Mouse (Mus musculus) gastrocnemius, adult 18-20 months (tissue): ENCODE results near the gene Gfra4. TPM values are rescaled to one million over a fixed set of nuclear protein-coding genes. Genes with fewer than 3 reads are reported as not detected.
A peak's percentile ranks its signal among the peaks of the same experiment; 100 is the strongest.

Source experiments
- DNase-seq: peaks from one replicate; pipeline ENCODE4 v3.0.0; 2021; ENCODE audit warnings: low spot score
- long read RNA-seq, 2 experiments: library from polyadenylated mRNA; stranded (forward); transcript quantifications; one replicate each; pipeline ENCODE4 v2.0.0; 2021
- total RNA-seq, 2 experiments: library from RNA; stranded (reverse); gene quantifications; 2 replicates each; pipeline ENCODE4 v1.2.3; 2021

Gene Gfra4
- total RNA-seq = 1 to 10 TPM; 1.8 to 1.9 TPM
- long read RNA-seq, experiment 1, partial matches to known transcripts = 0 of 1 reads
- long read RNA-seq, experiment 1, other reads (novel, unspliced or antisense) = 1 of 1 reads
- long read RNA-seq, experiment 2, partial matches to known transcripts = 1 of 2 reads
- long read RNA-seq, experiment 2, other reads (novel, unspliced or antisense) = 0 of 2 reads

DNA sequence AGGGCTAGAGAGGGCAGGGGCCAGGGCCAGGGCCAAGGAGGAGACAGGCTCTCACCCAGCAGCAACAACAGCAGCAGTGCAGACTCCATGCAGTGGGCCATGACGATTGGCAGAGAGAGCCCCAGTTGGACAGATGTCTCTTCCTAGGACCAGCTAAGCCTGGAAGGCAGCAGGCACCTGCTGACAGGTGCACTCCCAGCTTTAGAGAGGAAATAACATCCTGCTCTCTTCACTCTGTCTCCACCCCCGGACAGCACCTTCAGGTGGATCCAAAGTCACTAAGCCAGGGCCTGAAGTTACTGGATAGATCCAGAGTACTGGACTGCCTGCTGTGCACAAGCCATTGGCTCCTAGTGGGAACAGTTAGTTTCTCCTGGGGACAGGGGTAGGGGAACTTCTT is at the start of gene Gfra4:
Gene Gfra4, minus strand, starts transcription at position 101 of the 400 bp plus-strand sequence.
- no peak for DNase-seq

DNA sequence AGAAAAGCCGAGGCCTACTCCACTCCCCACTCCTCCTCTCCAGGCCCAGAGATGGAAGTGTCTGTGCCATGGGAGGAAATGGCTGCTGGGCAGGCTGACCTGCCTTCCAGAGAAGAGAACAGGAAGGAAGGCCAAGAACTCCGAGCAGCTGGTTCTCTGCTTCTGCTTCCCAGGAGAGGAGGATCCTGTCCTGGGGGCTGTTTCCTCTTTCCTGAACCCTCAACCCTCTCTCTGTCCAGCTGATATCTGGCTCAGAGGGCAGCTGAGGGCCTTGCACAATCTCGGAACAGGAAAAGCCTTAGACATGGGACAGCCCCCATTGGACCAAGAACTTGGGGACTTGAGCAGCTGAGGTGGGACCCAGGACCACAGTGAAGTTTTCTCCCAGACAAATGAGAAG is 48.0 kb upstream of the Gfra4 start:
- peak; percentile 27 for DNase-seq

DNA sequence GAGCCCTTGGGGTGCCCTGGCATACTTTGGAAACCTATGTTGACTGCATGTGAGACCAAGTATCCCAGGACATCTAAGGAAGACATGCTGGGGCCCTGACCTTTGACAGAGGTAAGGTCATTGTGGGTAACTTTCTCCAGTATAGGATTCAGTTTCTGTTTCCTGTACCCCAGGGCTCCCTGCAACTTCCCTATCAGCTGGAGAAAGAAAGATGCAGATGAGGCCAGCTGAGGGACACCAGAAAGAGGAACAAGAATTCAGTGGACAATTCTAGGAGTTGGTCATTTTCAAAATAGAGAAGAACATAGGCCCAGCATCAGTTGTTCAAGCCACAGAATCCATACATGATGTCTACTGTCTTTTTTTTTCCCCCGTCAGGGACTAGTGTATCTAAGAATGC is 46.7 kb upstream of the Gfra4 start:
- DNase-seq = no peak

DNA sequence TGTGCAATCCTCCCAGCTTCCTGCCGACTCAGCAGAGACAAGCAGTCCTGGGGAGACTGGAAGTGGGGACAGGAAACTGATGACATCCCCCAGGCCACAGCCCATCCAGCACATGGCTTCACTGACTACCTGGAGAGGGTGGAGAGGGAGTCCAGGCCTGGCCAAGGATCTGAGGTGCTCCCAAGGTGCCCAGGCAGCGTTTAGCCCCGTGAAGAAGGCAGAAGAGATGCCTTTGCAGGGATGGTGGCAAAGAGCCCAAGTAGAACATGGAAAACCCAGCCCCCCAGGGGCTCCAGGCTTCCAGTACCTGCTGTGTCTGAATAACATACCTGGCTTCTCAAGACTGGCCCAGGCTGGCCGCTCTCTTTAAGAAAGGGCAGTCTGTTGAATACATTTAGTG is 45.7 kb upstream of the Gfra4 start:
- no peak for DNase-seq

DNA sequence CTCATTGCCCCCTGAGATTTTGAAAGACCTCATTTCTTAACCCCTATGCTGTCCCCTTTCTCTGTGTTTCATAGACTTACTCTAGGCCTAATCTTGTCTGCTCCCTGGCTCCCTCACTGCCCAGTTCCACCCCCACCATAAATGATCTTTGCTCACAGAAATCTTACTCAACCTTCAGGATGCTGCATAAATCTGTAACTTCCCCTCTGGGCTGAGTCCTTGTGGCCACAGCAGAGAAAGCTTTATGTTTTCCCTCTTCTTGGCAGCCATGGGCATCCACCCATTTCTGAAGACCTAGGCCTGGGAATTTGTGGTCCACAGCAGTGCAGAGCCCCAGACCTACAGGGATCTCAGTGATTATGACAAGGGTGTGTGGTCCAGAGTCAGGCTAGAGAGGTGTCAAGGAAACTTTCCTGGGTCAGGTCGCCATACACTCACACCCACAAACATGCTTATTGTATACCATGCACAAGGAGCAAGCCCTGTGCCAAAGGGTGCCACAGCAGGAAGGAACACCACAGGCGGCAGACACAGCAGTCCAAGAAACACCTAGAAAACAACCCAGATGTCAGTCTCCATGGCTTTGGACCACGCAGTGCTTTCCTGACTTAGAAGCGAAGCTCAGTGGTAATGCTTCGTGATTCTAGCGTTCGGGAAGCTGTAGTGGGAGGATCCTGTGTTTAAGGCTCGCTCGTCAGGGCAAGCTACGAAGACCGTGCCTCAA is 43.9 kb upstream of the Gfra4 start, which contains the start of gene Siglec1:
Gene Siglec1, minus strand, starts transcription at position 99 of the 724 bp plus-strand sequence.
- no peak for DNase-seq

DNA sequence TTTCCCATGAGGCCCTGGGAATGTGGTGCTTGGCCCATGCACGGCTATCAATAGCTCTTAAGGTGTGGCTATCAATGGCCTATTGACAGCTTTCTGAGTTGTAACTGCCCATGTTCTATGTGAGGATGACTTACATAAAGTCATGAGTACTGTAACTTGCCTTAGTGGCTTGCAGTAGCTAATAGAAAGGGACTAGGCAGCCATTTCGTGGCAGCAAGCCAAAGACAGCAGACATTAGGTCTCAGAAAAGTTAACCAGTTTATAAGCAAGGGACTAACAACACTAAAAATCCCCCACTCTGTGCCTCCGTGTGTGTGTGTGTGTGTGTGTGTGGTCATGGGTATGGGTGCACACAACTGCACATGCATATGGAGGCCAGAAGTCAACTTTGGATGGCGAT is 41.3 kb upstream of the Gfra4 start:
- DNase-seq = no peak

DNA sequence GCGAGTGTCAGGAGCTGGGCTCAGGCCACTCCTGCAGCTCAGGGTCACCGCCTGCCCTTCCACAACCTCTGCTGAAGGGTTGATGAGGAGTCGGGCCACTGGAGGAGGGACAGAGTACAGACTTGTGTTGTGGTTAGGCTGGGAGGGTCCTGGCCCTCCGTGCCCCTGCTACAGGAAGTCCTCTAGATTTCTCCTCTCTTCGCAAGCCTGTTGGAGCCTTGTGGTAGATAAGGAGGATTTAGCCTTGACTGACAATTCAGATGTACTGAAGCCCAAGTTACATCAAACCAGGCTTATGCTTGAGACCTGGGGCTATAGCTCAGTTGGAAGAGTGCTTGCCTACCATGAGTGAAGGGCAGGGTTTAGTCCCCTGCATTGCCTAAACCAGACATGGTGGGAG is 37.6 kb upstream of the Gfra4 start:
- DNase-seq = no peak

DNA sequence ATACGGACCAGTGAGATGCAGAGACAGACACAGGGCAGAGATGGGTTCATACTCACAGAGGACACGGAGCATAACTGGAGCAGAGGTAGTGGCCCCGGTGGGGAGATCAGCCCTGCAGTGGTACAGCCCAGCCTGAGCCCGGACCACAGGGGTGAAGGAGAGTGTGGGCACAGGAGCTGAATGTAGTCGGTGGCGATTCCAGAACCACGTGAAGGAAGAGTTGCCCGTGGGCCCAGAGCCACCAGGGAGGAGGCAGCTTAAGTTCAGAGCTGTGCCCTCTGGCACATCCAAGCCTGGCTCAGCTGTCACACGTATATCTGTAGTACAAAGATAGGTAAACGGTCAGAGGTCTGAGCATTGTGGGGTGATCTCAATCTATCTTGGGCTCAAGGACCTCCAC is 29.6 kb upstream of the Gfra4 start:
- no peak for DNase-seq

DNA sequence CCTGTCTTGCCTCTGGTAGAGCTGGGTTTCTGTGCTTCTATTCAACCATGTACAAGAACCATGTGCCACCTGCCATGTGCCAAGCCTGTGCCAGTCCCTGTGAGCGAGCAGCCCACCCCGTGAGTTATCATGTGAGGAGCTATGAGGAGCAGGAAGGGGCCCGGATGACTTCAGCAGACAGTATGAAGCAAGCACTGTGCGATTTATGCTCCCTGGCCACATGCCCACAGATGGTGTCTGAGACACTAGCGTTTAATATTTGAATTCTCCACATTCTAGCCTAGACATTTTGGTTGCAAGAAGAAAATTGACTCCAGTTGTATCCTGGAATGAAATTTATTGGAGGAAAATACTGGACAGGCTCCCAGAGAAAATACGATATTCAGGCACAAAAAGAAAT is 24.6 kb upstream of the Gfra4 start:
- DNase-seq = peak; percentile 29

DNA sequence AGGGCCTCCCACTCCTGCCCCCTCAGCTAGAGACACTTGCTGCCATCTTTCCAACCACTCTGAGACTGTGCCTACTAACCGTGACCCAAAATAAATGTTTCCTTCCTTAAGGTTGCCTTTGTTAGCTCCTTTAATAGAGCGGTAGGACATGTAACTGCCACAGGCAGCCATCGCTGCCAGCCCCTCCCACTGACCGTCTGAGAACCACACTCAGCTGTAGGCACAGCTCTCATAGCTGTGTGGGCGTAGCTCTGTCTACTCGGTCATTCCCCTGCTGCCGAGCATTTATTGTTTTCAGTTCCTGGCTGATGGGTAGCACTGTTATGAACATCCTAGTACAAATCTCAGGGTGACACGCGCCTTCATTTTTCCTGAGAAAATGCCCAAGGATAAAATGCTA is 23.5 kb upstream of the Gfra4 start:
- DNase-seq = no peak

DNA sequence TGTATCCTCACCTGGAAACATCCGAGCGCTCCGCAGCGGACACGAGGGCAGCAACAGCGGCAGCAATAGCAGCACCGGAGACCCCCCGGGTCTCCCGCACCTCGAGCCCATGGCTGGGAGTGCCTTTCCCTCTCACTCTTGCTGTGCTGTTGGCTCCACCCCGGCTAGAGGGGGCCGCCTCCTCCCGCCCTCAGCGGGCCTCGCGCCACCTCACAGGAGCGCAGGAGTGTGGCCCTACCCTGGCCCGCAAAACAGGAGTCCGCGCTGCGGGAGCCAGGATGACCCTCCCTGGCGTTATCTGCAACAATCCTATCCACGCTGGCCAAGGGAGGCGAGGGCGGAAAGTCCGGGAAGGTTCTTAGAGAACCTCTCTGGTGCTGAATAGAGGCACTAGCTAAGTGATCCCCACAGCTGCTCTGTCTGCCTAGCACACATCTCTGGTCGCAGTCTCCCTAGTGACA is 20.5 kb upstream of the Gfra4 start, which contains the start of gene Adam33:
Gene Adam33, minus strand, starts transcription at position 411 of the 461 bp plus-strand sequence.
- DNase-seq = peak; percentile 37

DNA sequence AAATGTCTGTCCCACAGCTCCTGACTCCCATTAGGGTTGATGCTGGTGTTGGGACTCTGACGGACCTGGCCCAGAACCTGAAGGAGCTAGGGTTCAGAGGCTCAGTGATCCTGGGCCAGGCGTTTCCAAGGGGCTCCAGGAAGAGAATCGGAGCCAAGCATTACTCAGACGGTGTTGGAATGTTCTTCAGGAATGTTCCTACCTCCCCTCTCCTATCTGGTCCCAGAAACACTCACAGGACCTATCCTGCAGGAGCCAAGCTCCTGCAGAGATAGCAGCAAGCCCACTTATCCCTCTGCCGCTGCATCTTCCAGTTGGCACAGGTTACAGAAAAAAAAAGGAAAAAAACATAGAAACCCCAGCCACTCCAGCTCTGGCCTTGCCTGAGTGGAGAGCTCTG is 18.7 kb upstream of the Gfra4 start:
- DNase-seq = peak; percentile 42

DNA sequence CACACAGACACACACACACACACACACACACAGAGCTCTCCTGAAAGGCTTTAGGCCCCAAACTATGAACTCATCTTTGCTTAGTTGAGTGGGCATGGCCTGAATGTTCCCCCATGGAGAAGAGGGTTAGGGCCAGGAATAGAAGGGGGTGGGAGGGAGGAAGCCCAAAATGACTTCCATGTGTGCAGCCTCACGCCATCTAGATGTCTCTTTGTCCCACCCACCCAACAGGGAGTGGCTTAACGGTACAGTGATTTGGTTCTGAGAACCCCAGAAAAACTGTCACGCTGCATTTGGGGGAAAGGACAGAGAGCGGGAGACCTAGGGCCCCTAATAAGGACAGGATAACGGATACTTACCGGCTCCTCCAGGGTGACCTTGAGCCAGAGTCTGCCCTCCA is 17.9 kb upstream of the Gfra4 start:
- DNase-seq = no peak

DNA sequence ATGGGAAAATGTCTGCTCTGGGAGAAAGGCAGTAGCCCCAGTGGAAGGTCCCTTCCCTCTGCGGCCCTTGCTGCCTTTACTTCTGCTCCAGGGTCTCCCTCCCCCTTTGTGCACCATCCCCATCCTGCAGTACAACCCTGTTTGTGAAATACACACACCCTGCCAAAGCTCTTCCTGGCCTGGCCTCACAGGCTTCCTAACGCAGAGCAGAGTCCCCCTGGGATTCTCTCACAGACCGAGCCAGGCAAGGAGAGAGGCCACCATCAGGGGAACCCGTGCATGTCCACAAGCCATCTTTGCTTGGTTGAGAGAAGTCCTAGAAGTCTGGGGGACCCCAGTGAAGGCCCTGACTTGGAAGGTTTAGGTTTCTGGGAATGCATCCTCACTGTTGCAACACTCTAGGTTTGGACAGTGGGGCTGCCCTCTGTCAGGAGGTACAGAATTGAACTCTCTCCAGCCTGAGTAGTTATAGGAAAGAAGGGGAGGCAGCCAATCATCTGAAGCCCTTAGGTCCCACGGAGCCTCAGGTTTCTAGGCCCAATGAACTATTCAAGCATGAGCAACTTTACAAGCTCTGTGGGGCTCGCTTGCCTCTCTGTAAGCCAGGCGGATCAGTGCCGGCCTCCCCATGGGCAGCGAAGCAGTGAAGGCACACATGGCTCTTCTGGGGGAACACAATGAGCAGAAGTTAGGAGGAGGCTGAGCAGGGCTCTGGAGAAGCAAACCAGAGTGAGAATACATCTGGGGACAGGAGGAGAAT is 17.1 kb upstream of the Gfra4 start:
- DNase-seq = peak; percentile 64

DNA sequence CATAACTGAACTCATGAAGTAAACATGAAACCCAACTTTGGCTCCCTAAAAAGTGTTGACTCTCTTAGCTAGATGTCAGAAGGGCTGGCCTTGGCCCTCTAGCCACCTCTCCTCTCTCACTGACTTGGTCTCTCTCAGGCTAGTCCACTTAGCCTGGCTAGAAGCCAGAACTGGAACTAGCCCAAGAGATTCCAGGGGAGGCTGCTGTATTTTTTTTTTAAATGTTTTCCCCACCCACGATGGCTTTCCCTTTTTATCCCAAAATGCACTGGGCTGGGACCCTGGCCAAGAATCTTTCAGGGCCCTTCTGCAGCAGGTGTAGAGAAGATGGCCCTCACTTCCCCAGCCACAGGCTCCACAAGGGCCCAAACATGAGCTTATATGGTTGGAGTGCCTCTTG is 16.5 kb upstream of the Gfra4 start:
- peak; percentile 86 for DNase-seq

DNA sequence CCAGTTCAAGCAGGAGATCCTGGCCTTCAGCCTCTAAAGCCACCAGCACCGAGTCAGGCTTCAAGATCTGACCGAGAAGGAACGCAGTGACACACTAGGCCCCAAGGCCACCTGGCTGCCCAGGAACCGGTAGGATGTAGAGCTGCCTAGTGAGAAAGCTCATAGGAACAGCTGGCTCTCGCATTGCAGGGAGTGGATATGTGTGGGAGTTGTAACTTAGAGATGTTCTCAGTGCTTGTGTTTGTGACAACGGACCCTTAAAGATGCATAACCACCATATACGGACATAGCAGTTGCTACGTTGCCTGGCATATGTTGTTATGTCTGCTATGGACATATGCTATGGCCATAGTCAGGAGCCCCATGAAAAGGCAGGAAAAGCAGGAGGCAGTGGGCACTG is 15.8 kb upstream of the Gfra4 start:
- DNase-seq = no peak

DNA sequence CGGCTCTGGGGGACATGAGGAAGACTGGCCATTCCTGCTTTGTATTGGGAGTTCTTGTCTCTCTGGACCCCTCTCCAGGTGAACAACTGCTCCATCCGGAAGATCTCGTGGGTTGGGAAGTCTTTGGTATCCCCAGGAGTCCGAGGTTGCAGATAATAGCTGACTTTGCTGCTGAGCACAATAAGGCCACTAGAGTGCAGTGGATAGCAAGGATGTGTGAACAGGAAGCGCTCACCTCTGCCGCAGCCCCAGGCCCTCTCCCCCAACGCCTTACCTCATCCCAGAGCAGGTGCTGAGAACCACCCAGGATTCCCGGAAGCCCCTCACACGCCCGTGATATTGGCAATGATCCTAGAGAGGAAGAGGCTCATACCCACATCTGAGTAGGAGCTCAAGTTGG is 13.3 kb upstream of the Gfra4 start:
- no peak for DNase-seq

DNA sequence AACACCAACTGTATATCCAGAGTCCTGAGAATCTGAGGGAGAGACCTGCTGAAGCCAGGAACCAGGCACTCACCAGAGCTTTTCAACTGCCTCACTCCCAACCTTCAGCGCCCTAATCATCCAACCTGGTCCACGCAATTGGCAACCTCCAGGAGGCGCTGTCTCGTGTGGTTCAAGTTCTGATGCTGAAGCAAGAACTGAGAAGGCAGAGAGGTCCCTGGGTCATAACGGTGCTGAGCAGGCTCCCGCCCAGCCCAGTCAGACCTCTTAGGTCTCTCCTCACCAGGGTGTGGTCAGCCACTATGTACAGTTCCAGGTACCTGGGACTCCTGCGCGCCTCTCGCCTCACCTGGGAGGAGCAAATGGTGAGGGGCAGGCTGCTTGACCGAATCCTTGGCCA is 12.7 kb upstream of the Gfra4 start:
- peak; percentile 30 for DNase-seq

DNA sequence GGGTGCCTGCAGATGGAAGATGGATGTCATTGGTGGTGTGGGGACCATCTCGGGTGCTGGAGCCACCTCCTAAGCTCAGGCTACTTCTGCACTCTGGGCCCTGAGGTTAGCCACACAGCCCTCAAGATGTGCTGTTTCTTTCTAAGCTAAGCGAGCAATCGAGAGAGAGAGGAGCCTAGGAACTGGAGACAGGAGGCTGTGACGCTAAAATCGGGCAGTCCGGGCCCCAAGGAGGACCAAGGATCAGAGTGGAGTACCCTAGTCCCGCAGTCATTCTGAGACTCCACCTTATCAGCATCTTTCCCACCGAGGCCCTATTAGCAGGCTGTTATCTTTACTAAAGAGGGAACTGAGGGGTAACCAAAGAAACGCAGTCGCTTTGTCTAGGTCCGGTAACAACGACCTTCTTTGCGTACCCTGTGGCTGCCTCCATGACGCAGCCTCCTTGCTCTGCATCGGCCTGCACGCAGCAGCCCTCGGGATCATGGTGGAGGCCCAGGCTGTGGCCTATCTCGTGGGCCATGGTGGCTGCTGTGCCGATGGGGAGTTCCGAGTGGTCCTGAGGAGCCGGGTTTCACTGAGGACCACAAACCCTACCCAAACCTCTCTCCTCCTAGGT is 11.9 kb upstream of the Gfra4 start:
- DNase-seq = no peak

DNA sequence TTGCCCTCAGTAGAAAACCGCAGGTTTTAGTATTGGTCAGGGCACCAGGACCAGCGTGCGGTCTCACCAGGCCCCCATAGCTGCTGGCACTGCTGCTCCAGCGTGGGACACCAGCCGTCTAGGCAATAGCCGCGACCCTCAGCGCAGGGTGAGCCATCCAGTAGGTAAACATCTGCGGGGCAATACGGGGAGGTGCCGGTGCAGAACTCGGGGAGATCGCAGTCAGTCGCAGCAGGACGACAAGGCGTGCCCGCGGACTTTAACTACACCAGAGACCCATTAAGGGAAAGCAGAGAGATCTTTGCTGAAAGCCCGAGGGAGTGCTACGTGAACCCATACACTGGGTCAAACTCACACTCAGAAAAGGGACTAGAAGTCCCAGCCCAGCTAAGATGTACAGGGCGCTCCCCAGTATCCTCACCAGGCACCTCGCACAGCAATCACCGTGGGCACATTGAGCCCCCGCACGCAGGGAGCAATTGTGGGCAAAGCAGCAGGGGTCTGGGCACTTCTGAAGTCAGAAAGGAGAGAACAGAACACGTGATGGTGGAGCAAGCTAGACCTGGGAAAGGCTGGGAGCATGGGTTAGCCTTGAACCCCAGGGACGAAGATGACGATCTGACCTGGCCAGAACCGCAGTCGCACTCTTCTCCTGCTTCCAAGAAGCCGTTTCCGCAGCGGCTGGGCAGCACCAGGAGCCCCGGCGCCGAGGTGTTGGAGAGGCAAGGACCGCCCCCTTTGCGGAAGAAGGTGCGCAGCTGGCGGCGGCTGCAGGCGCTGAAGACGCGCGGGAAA is 11.2 kb upstream of the Gfra4 start:
- DNase-seq = no peak

DNA sequence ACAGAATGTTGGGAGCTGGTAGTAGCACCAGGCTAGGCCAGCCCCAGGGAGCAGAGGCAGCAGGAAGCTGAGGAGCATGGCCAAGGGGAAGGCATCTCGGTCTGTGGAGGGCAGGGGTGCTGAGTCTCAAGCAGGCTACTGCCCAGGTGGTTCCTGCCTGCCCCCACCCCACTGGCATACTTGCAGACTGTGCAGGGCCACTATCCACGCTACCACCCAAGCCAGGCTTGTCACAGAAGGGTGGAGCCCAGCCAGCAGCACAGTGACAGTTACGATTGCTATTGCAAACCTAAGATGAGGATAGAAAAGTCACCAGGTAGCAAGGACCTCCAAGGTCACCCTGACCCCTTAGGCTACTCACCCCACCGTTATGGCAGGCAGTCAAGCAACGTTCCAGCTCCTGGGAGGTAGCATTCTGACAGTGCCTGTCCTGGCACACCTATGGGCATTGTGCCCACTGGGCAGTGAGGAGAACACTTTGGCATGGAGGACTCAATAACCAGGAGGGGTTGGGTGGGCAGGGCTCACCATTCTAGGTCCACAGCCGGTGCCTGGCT is 10.1 kb upstream of the Gfra4 start:
- no peak for DNase-seq
